Mouse (Mus musculus): Measurements from ENCODE around the gene Fancb.
A peak's percentile ranks its signal among the peaks of the same experiment; 100 is the strongest.

Fancb gene

DNA sequence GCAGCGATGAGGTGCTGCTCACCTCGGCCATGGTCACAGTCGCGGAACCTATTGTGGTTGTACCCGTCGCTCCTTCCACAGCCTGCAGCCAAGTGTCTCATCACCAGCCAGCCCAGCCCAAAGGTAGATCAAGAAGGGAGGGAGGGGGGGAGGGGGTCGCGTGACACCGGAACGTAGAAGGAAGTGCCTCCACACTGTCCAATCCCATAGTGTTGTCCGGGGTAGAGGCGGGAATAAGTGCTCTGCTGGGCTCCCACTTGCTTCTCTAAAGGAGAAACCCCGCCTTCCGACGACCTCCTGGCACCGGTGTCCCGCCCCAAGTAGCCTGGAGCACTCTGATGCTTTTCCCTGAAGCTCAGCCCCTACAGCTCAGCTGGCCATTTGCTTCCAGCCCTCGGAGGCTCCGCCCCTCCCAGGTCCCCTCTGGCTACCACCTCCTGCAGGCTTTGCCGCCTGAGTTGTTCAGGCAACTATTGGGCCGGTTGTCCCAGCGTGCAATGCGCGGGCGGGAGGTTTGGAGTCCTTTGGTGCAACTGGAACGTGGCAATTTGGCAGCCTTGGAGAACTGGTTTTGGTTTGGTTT is at the start of gene Fancb, which contains the start of gene Mospd2:
Gene Fancb (plus strand): TSS at position 400 of the 583 bp plus-strand sequence.
Gene Mospd2 (minus strand): TSS at position 183 of the 583 bp plus-strand sequence.
- peak; percentile 91 for DNase-seq (ENCODE audit: low spot score)

DNA sequence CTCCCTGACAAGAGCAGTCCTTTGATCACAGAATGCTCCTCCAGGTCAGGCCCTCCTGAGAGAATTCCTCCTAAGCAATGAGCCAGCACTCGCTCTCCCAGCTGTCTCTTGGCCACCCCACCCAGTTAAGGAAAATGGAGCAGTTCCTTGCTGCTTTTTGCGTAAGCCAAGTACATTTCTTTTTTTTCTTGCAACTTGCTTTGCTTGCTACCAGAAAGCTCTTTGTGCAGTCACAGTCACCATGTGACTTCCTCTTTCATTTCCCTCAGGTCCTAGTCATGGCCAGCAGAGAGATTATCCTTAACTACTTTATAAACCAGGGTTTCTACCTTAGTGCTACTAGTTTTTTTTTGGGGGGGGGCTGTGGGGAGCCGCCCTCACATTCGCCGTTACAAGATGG is 38.9 kb upstream of the Fancb start:
- DNase-seq (ENCODE audit: low spot score), result no peak

DNA sequence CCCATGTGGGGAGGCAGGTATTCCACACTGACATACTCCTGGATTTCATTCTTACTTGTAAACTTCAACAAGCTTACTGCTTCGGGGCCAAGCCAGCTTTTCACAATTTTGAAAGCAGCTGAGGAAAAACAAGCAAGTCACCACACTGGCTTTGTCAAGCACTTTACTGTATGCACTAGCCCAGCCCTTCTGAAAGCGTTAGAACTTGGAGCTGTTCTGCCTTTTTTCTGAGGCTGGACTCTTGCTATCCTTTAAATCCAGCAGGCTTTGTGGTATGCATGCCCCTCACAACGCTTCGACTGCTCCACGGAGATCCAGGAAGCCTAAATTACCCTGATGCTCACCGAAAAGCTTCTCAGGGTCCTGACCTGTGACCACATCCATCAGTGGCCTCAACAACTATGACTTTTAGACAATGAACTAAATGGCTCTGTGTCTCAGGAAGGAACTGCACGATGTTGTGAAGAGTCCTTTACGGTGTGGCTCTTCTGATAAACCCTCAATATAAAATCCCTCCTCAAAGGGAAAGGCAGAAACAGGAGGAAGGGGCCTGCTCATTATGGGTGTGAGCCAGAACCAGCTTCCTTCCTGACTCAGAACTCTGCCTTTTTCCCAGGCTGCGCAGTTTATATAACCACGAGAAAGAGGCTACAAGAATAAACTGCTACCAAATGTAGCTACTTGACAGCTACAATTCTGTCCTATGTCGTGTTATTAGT is 28.4 kb upstream of the Fancb start:
- no peak for DNase-seq (ENCODE audit: low spot score)

DNA sequence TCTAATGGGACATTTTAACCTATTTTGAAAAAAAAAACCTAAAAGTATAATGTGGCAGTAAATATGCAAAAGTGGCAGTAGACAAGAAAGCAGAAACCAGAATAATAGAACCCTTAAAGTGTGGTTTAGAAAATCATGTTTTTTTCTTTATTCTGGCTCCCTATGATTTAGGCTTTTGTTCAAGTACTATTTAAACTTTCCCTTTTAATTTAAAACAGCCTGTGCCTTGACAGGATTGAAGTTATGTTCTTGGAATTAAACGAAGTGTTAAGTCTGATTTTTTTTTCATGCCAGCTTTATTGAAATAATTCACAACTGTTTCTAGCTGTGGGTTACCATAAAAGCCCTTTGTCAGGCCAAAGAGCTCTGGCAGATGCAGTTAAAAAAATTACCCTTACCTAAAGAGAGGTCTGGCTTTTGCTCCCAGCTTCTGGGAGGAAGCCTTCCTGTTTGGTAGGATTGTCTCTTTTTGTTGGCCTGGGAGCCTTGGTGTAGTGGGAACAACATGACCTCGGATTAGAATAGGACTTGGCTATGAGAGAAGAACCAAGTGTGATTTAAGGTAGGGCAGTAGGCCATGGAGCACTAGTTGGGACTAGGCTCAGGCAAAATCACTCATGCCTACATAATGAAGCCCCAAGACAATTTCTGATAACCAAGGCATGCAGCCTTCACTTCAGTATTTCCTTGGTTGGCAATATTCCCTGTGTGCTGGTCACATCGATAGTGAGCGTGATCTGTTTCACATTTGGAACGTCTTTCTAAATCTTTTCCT is 27.6 kb upstream of the Fancb start:
- peak; percentile 6 for DNase-seq (ENCODE audit: low spot score)

DNA sequence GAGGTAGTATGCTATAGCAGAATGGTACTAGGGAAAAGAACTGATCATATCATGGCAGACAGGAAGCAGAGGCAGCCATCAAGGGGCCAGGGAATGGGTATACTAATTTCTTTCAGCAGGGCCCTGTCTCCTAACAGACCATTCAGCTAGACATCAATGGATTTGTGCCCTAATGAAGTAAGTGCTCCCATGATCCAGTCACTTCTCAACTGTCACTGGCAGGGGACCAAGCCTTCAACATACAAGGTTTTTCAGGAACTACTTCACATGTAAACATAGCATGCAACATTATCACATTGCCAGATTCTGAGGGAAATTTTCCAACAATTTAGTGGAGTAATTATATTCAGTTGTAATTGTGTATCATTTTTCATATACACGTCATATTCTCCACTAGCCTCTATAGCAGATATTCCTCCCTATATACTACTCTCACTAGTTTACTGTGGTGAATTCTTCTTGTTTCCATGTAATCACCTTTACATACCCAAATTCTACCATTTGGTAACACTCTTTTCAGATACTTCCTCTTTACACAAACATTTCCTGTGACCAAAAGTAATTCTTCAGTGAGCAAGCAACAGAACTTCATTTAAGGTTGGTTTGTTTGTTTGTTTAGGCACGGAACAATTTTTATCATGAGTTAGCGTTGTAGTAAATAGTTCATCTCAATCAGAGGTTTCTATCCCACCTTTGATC is 14.5 kb upstream of the Fancb start:
- DNase-seq (ENCODE audit: low spot score), result no peak

DNA sequence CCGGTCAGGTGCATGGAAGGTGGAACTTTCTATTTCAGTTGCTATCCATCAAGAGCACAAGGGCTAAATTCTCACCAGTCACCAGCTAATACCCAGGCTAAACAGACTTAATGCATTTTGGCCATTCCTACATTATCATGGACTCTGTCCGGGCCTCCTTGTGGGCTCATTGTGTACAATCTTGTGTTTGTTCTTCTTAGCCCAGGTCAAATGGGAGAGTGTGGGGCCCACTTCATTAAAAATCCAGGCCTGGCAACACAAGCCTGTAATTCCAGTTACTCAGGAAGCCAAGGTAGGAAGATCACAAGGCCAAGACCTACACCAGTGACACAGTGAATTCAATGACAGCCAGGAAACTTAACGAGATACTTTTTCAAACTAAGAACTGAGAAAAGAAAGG is 9.2 kb upstream of the Fancb start:
- DNase-seq (ENCODE audit: low spot score), result no peak

DNA sequence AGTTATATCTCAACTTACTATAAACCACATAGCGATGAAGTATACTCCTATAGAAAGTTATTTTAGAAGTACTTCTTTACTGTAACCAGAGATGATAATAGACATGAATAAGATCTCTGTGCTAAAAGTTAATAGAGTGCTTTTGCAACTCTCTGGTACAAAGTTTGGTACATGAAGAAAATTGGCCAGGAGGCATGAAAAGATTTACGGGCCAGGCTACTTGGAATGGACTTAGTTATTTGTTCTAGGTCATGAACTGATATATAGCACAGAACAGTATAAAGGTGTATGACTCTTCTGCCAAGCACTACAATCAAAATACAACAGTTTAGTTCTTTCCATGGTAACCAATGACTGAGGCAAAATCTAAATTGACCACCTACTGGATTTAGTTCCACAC is 1.5 kb upstream of the Fancb start:
- DNase-seq (ENCODE audit: low spot score), result no peak

DNA sequence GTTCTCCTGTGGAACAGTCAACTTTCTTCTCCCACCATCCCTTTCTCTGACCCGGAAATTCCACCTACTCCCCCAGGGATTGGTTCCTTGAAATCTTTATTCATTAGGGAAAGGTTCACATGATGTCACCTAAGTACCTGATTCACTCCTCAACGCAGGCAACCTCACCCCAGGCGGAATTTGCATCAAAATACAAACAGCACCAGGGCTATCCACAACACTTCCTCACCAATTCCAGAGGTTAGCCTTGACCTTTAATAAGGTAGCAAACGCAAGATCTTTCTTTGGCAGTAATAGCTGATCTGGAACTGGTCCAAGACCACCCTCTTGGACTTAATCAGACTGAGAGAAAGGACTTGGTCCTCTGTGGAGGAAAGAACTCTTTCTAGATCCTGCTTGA is 22.7 kb downstream of the Fancb start:
- no peak for DNase-seq (ENCODE audit: low spot score)

DNA sequence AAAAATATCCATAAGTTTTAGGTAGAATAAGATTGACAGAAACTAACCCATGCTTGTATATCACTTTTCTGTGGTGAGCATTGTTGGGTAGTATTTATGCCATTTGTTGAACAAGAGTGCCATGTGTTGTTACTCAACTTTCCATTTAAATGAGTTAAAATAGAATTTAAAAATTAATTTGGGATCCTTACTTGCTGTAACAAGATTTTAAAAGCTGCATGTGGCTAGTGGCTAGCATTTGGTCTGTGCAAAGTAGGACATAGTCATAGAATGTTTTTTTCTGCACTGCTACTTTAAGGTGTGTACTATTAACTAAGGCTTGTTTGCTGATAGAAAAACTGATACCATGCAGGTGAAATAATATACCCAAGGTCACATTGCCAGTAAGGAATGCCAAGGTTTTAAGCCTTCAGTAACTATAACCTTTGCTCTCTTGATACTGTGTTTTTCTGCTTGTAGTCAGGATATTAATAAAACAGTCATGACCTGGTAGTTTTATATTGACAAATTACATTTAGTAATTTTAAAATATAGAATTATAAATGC is 24.5 kb downstream of the Fancb start, which contains the start of gene Gm17604:
Gene Gm17604 (minus strand): TSS at position 51 of the 546 bp plus-strand sequence.
- no peak for DNase-seq (ENCODE audit: low spot score)
